Mouse (Mus musculus): ENCODE measurements at regions not wholly inside any gene's neighbourhood (a gene's known extent, or its start where the extent isn't known, plus 50 kb on each side); places are given as distances from the start of the nearest gene placed in this dataset.

GRCm38 (mm10) chr4:62809048-62809447 is 156.3 kb upstream of the Zfp618 start:
- DNase-seq = no peak

- no peak for DNase-seq
Measured at GRCm38 (mm10) chr4:62819889-62820288, 145.5 kb upstream of the Zfp618 start.

- no peak for DNase-seq
Measured at GRCm38 (mm10) chr4:62821288-62821687, 144.1 kb upstream of the Zfp618 start.

- peak; percentile 46 for DNase-seq
Measured at GRCm38 (mm10) chr4:62822568-62822967, 142.8 kb upstream of the Zfp618 start.

- no peak for DNase-seq
Measured at GRCm38 (mm10) chr4:62823082-62823481, 142.3 kb upstream of the Zfp618 start.

- no peak for DNase-seq
Measured at GRCm38 (mm10) chr4:62823555-62824250, 141.7 kb upstream of the Zfp618 start.

GRCm38 (mm10) chr4:62824581-62824980 is 140.8 kb upstream of the Zfp618 start:
- no peak for DNase-seq

GRCm38 (mm10) chr4:62825256-62825655 is 140.1 kb upstream of the Zfp618 start:
- no peak for DNase-seq

GRCm38 (mm10) chr4:62828963-62829362 is 136.4 kb upstream of the Zfp618 start:
- DNase-seq = no peak

- peak; percentile 38 for DNase-seq
Measured at GRCm38 (mm10) chr4:62833944-62834343, 131.4 kb upstream of the Zfp618 start.

- no peak for DNase-seq
Measured at GRCm38 (mm10) chr4:62836875-62837274, 128.5 kb upstream of the Zfp618 start.

GRCm38 (mm10) chr4:62850526-62850925 is 114.8 kb upstream of the Zfp618 start:
- no peak for DNase-seq

- no peak for DNase-seq
Measured at GRCm38 (mm10) chr4:62853335-62853734, 112.0 kb upstream of the Zfp618 start.

- no peak for DNase-seq
Measured at GRCm38 (mm10) chr4:62856406-62856805, 109.0 kb upstream of the Zfp618 start.

- peak; percentile 7 for DNase-seq
Measured at GRCm38 (mm10) chr4:62862756-62863155, 102.6 kb upstream of the Zfp618 start.

- no peak for DNase-seq
Measured at GRCm38 (mm10) chr4:62870391-62870983, 94.9 kb upstream of the Zfp618 start.

- DNase-seq = no peak
Measured at GRCm38 (mm10) chr4:62872562-62872961, 92.8 kb upstream of the Zfp618 start.

GRCm38 (mm10) chr4:62873986-62874385 is 91.4 kb upstream of the Zfp618 start:
- no peak for DNase-seq

GRCm38 (mm10) chr4:62878063-62878462 is 87.3 kb upstream of the Zfp618 start:
- DNase-seq = no peak

GRCm38 (mm10) chr4:62878927-62879326 is 86.4 kb upstream of the Zfp618 start:
- DNase-seq = no peak

GRCm38 (mm10) chr4:62881824-62882223 is 83.5 kb upstream of the Zfp618 start:
- DNase-seq = no peak

- no peak for DNase-seq
Measured at GRCm38 (mm10) chr4:62882276-62882675, 83.1 kb upstream of the Zfp618 start.

GRCm38 (mm10) chr4:62888736-62889135 is 76.6 kb upstream of the Zfp618 start:
- DNase-seq = no peak

GRCm38 (mm10) chr4:62889708-62890107 is 75.7 kb upstream of the Zfp618 start:
- DNase-seq = peak; percentile 23

Measured in kidney, adult 9 months (tissue).